25 mouse cellular contexts compared by ENCODE assay signal in genomic region chr6:88361096-88361495, GRCm38 (mm10).
"Had no signal": no experiment of that assay in that cellular context is flagged by ENCODE, and none has a peak within 500 bp of the region (broad histone marks: within the 10 kb centered on the region; RNA-seq: fewer than 3 reads in every experiment).

No protein-coding gene starts in this region.

- H3K9me3 ChIP-seq: heart, embryonic 13.5 days; heart, embryonic 15.5 days; hindbrain, embryonic 10.5 days; hindbrain, embryonic 12.5 days; intestine, embryonic 15.5 days; limb, embryonic 10.5 days; liver, embryonic 13.5 days had no signal

- DNase-seq: gastrocnemius, adult 2 months; gastrocnemius, postnatal 10 days; gastrocnemius, postnatal 25 days; heart, postnatal 36 days; kidney, adult 18-20 months; kidney, adult 8-10 months; kidney, postnatal 10 days; kidney, postnatal 25 days; kidney, postnatal 4 days; liver; liver, embryonic 13.5 days had no signal

- ATAC-seq: hindbrain, embryonic 16.5 days; inflammation-experienced regulatory T-cells, adult 6 months; intestine, embryonic 15.5 days; intestine, postnatal 0 days had no signal

- H3K27ac ChIP-seq: gastrocnemius, adult 2 months; heart, embryonic 13.5 days; heart, embryonic 15.5 days; hindbrain, embryonic 10.5 days; hindbrain, embryonic 12.5 days; hindbrain, embryonic 14.5 days; intestine, embryonic 15.5 days; layer of hippocampus, adult 2 months; left cerebral cortex, adult 2 months; limb, embryonic 10.5 days; limb, embryonic 12.5 days; liver, embryonic 13.5 days had no signal

- H3K4me3 ChIP-seq: gastrocnemius, adult 2 months; heart, embryonic 13.5 days; heart, embryonic 15.5 days; hindbrain, embryonic 10.5 days; hindbrain, embryonic 12.5 days; intestine, embryonic 15.5 days; layer of hippocampus, adult 2 months; left cerebral cortex, adult 2 months; limb, embryonic 10.5 days; limb, embryonic 12.5 days; liver, embryonic 13.5 days had no signal

- H3K36me3 ChIP-seq: heart, embryonic 13.5 days; heart, embryonic 15.5 days; hindbrain, embryonic 12.5 days; intestine, embryonic 15.5 days; limb, embryonic 12.5 days; liver, embryonic 13.5 days had no signal

- H3K4me1 ChIP-seq: hindbrain, embryonic 10.5 days; hindbrain, embryonic 12.5 days; intestine, embryonic 15.5 days had no signal

- H3K4me2 ChIP-seq: heart, embryonic 13.5 days; heart, embryonic 15.5 days; hindbrain, embryonic 12.5 days; hindbrain, embryonic 14.5 days; intestine, embryonic 15.5 days; limb, embryonic 12.5 days; liver, embryonic 11.5 days; liver, embryonic 13.5 days had no signal

- H3K27me3 ChIP-seq: heart, embryonic 13.5 days; heart, embryonic 15.5 days; hindbrain, embryonic 12.5 days; intestine, embryonic 15.5 days; limb, embryonic 12.5 days; liver, embryonic 13.5 days had no signal

- H3K9ac ChIP-seq: heart, embryonic 13.5 days; heart, embryonic 15.5 days; hindbrain, embryonic 12.5 days; hindbrain, embryonic 14.5 days; intestine, embryonic 15.5 days; limb, embryonic 12.5 days; liver, embryonic 13.5 days had no signal
